Mouse (Mus musculus): ENCODE data around the gene Ube2c. TPM values are rescaled to one million over a fixed set of nuclear protein-coding genes. Genes with fewer than 3 reads are reported as not detected.
A peak's percentile ranks its signal among the peaks of the same experiment; 100 is the strongest.

Ube2c gene
- 1 to 10 TPM; 1.5 to 4.2 TPM for total RNA-seq (2021)
- 3.0 and 7.3 TPM in 2 replicates for polyA plus RNA-seq (2012; rRNA removed)
- long read RNA-seq, partial matches to known transcripts = 0 of 1 reads
- long read RNA-seq, other reads (novel, unspliced or antisense) = 1 of 1 reads

DNA sequence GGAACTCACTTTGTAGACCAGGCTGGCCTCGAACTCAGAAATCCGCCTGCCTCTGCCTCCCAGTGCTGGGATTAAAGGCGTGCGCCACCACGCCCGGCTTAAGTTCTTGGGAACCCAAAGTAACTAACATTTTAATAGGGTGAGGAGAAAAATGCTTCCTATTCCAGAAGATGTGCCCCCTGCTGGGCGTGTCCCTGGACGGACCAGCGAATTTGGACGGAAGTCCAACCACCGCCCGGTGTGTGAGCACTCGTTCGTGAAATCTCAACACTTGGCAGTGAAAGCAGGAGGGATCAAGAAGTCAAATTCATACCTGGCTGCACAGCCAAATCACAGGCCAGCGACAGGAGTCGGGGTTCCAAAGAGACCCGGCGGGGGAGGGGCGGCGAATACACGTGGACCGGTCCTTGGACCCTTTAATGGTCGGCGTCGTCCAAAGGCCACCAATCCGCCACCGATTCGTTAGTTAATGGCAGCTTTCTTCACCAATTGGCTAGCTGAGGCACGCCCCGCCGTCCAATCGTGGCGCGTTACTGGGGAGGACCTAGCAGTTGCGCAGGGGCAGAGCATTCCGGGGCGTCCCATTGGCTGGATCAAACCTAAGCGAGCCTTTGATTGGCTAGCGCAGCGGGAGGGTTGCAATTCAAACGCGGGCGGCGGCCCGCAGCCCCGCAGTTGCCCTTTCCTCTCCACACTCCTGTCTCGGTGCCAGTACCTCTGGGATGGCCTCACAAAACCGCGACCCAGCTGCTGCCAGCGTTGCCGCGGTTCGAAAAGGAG, at the start of gene Ube2c:
Gene Ube2c (plus strand): TSS at position 641 of the 780 bp plus-strand sequence.
- 2% methylated on average over 53 of the region's 53 CpGs for WGBS
- H3K27me3 ChIP-seq (ENCODE audit: control insufficient read depth, insufficient read depth, low read length) = no peaks in the 10 kb centered on the region

DNA sequence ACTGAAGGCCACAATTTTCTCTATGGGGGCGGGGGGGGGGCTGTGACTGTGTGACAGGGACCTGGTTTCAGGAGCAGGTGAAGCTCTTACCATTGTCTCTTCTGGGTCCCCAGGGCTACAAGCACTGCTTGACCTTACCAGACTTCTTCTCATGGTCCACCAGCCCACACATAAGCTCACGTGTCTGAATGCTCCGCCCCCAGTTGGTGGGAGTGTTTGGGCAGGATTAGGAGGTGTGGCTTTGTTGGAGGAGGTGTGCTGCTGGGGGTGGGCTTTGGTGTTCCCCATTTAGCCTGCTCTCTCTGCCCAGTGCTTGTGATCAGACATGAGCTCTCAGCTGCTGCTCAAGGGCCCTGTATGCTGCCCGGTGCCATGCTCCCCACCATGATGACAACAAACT, 46.4 kb upstream of the Ube2c start:
- H3K79me2 ChIP-seq (replicated peaks; ENCODE audit: control insufficient read depth, insufficient read depth, low read length) = no peaks in the 10 kb centered on the region
- TF ChIP-seq CTCF (IDR thresholded peaks at IDR 0.05) (no peak), EP300 (IDR thresholded peaks at IDR 0.05; ENCODE audit: insufficient read depth, low read depth, low read length) (no peak), POLR2A (IDR thresholded peaks at IDR 0.05; ENCODE audit: insufficient read depth, low read depth, low read length) (no peak)
- no peaks in the 10 kb centered on the region for H3K27me3 ChIP-seq (ENCODE audit: control insufficient read depth, insufficient read depth, low read length)
- DNase-seq = no peak
- H3K4me1 ChIP-seq (ENCODE audit: control insufficient read depth, insufficient read depth, low read length) = no peaks in the 10 kb centered on the region
- H3K36me3 ChIP-seq (ENCODE audit: control insufficient read depth, insufficient read depth, low read length) = no peaks in the 10 kb centered on the region
- H3K4me3 ChIP-seq = no peak overlapping the region
- 54% methylated on average over 4 of the region's 4 CpGs for WGBS
- H3K9ac ChIP-seq (ENCODE audit: low read depth, low read length) = no peak overlapping the region
- no peak overlapping the region for H3K27ac ChIP-seq
- intact Hi-C loops (cut with DNase I) = no loop called here

More for the DNA sequence above, at the start of gene Ube2c:
- H3K9ac ChIP-seq (ENCODE audit: low read depth, low read length) = peak within 1 kb of the TSS; percentile 45
- TF ChIP-seq EP300 (IDR thresholded peaks at IDR 0.05; ENCODE audit: insufficient read depth, low read depth, low read length) (0 out of 2 replicates have a peak, but pooled peaks have one; percentile 48), CTCF (IDR thresholded peaks at IDR 0.05) (peak; percentile 50), POLR2A (IDR thresholded peaks at IDR 0.05; ENCODE audit: insufficient read depth, low read depth, low read length) (no peak)
- H3K27ac ChIP-seq = peak within 1 kb of the TSS; percentile 53
- DNase-seq = peak; percentile 97 to 99
- no peaks in the 10 kb centered on the region for H3K4me1 ChIP-seq (ENCODE audit: control insufficient read depth, insufficient read depth, low read length)
- H3K4me3 ChIP-seq = peak within 1 kb of the TSS; percentile 70
- no peaks in the 10 kb centered on the region for H3K79me2 ChIP-seq (replicated peaks; ENCODE audit: control insufficient read depth, insufficient read depth, low read length)
- H3K36me3 ChIP-seq (ENCODE audit: control insufficient read depth, insufficient read depth, low read length) = no peaks in the 10 kb centered on the region
- intact Hi-C loops (cut with DNase I) = loop anchor here (2.0 kb wide), 1 partner anchor 23 kb away; no protein-coding TSS in a partner anchor

- Histone ChIP-seq H3K4me1 (ENCODE audit: control insufficient read depth, insufficient read depth, low read length) (no peaks in the 10 kb centered on the region), H3K79me2 (replicated peaks; ENCODE audit: control insufficient read depth, insufficient read depth, low read length) (no peaks in the 10 kb centered on the region), H3K4me3 (no peak overlapping the region), H3K36me3 (ENCODE audit: control insufficient read depth, insufficient read depth, low read length) (no peaks in the 10 kb centered on the region), H3K27ac (no peak overlapping the region), H3K9ac (ENCODE audit: low read depth, low read length) (no peak overlapping the region), H3K27me3 (ENCODE audit: control insufficient read depth, insufficient read depth, low read length) (no peaks in the 10 kb centered on the region)
- intact Hi-C loops (cut with DNase I) = loop anchor here (1.0 to 5.0 kb wide), 3 partner anchors 47 to 309 kb away; no protein-coding TSS in a partner anchor
- TF ChIP-seq POLR2A (IDR thresholded peaks at IDR 0.05; ENCODE audit: insufficient read depth, low read depth, low read length) (no peak), CTCF (IDR thresholded peaks at IDR 0.05) (peak; percentile 96), EP300 (IDR thresholded peaks at IDR 0.05; ENCODE audit: insufficient read depth, low read depth, low read length) (no peak)
- WGBS = 16% methylated on average over 6 of the region's 6 CpGs
- peak; percentile 51 to 66 for DNase-seq
Observed at GRCm38 (mm10) chr2:164725895-164726619, 43.6 kb upstream of the Ube2c start.

DNA sequence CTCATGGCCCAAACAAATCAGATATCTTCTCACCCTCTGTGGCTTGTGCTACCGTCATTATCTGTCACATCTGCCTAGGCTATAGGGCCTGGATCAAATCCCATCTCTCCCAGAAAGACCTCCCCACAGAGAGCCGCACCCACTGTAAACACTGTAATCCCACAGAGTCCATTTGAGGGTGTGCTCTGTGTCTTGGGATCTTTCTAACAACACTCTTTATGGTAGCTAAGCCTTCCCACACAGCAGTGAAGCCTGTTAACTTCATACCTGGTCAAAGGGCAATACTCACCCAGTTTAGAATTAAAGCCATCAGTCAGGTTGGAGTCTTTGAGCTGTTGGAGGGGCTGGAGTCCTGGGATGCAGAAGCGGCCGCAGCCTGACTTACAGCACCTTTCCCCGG, 38.0 kb upstream of the Ube2c start:
- 71% methylated on average over 5 of the region's 5 CpGs for WGBS
- no peaks in the 10 kb centered on the region for H3K4me1 ChIP-seq (ENCODE audit: control insufficient read depth, insufficient read depth, low read length)
- no peaks in the 10 kb centered on the region for H3K79me2 ChIP-seq (replicated peaks; ENCODE audit: control insufficient read depth, insufficient read depth, low read length)
- H3K9ac ChIP-seq (ENCODE audit: low read depth, low read length) = no peak overlapping the region
- DNase-seq = no peak
- no peak overlapping the region for H3K27ac ChIP-seq
- intact Hi-C loops (cut with DNase I) = no loop called here
- H3K36me3 ChIP-seq (ENCODE audit: control insufficient read depth, insufficient read depth, low read length) = no peaks in the 10 kb centered on the region
- no peak overlapping the region for H3K4me3 ChIP-seq
- TF ChIP-seq EP300 (IDR thresholded peaks at IDR 0.05; ENCODE audit: insufficient read depth, low read depth, low read length) (no peak), CTCF (IDR thresholded peaks at IDR 0.05) (no peak), POLR2A (IDR thresholded peaks at IDR 0.05; ENCODE audit: insufficient read depth, low read depth, low read length) (no peak)
- no peaks in the 10 kb centered on the region for H3K27me3 ChIP-seq (ENCODE audit: control insufficient read depth, insufficient read depth, low read length)

DNA sequence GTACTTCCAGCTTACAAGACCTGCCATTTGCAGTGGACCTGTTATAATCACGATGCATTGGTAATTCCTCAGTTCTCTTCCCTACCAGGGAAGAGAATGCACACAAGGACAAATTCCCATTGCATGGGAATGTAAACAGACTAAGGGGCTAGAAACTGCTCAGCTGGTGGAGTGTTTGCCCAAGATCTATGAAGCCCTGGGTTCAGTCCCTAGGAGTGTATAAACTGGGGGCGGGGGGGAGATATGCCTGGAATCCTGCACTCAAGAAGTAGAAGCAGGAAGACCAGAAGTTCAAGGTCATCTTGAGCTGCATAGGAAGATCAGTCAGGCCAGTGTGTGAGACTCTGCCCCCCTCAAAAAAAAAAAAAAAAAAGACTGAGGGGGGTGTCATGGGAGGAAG, 36.4 kb upstream of the Ube2c start:
- 87% methylated on average over 2 of the region's 2 CpGs for WGBS
- no peak overlapping the region for H3K27ac ChIP-seq
- intact Hi-C loops (cut with DNase I) = no loop called here
- TF ChIP-seq POLR2A (IDR thresholded peaks at IDR 0.05; ENCODE audit: insufficient read depth, low read depth, low read length) = no peak
- TF ChIP-seq EP300 (IDR thresholded peaks at IDR 0.05; ENCODE audit: insufficient read depth, low read depth, low read length) = no peak
- TF ChIP-seq CTCF (IDR thresholded peaks at IDR 0.05) = no peak
- H3K4me3 ChIP-seq = no peak overlapping the region
- H3K9ac ChIP-seq (ENCODE audit: low read depth, low read length) = no peak overlapping the region
- H3K36me3 ChIP-seq (ENCODE audit: control insufficient read depth, insufficient read depth, low read length) = no peaks in the 10 kb centered on the region
- H3K79me2 ChIP-seq (replicated peaks; ENCODE audit: control insufficient read depth, insufficient read depth, low read length) = no peaks in the 10 kb centered on the region
- no peak for DNase-seq
- H3K4me1 ChIP-seq (ENCODE audit: control insufficient read depth, insufficient read depth, low read length) = no peaks in the 10 kb centered on the region
- H3K27me3 ChIP-seq (ENCODE audit: control insufficient read depth, insufficient read depth, low read length) = no peaks in the 10 kb centered on the region

Measured in heart, adult 2 months (tissue).